Mouse (Mus musculus): ENCODE measurements around the gene Itga7. TPM values are rescaled to one million over a fixed set of nuclear protein-coding genes. Genes with fewer than 3 reads are reported as not detected.

The Itga7 gene
- polyA plus RNA-seq, 1 experiment from 2014 or later, result 3.3 TPM

DNA sequence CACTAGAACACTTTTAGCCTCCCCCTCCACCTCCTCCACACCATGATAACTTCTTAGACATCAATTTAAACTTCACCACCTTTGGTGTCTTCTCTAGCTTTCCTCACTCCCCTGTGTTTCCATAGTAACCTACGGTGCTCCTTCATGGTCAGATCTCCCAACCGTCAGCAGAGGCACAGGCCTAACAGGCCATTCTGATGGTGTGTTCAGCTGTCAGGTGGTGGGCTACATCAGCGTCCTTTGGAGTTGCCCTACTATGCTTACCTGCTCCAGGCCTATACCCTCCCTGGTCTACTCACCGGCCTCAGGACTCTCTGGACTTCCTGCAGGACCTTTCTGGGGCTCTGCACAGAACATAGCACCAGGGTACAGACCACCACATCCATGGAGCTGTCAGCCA, 26.5 kb downstream of the Itga7 start:
- 83% methylated on average over 4 of the region's 4 CpGs for WGBS
- H3K27ac ChIP-seq (ENCODE audit: low read depth, low read length), result no peak overlapping the region
- no peak for ATAC-seq (ENCODE audit: low read depth)
- no peak overlapping the region for H3K4me3 ChIP-seq (ENCODE audit: low read depth, low read length)
- no peak overlapping the region for H3K4me2 ChIP-seq (ENCODE audit: low read depth, low read length)
- no peaks in the 10 kb centered on the region for H3K4me1 ChIP-seq (ENCODE audit: control insufficient read depth, insufficient read depth, low read length)
- no peaks in the 10 kb centered on the region for H3K36me3 ChIP-seq (ENCODE audit: control insufficient read depth, insufficient read depth, low read length)
- H3K9me3 ChIP-seq (ENCODE audit: control insufficient read depth, low read length), result no peaks in the 10 kb centered on the region
- H3K9ac ChIP-seq (replicated peaks; ENCODE audit: low read depth, low read length), result no peak overlapping the region
- no peaks in the 10 kb centered on the region for H3K27me3 ChIP-seq (ENCODE audit: control insufficient read depth, insufficient read depth, low read length)

GRCm38 (mm10) chr10:128960590-128961584, 27.3 kb downstream of the Itga7 start, which contains the start of gene Mettl7b:
Mettl7b (minus strand) TSS chr10:128960988.
- no peak within 1 kb of the TSS for H3K4me2 ChIP-seq (ENCODE audit: low read depth, low read length)
- ATAC-seq (ENCODE audit: low read depth), result no peak
- H3K4me3 ChIP-seq (ENCODE audit: low read depth, low read length), result no peak within 1 kb of the TSS
- H3K27me3 ChIP-seq (ENCODE audit: control insufficient read depth, insufficient read depth, low read length), result no peaks in the 10 kb centered on the region
- H3K9ac ChIP-seq (replicated peaks; ENCODE audit: low read depth, low read length), result no peak within 1 kb of the TSS
- H3K27ac ChIP-seq (ENCODE audit: low read depth, low read length), result no peak within 1 kb of the TSS
- 86% methylated on average over 12 of the region's 12 CpGs for WGBS
- H3K9me3 ChIP-seq (ENCODE audit: control insufficient read depth, low read length), result no peaks in the 10 kb centered on the region
- H3K4me1 ChIP-seq (ENCODE audit: control insufficient read depth, insufficient read depth, low read length), result no peaks in the 10 kb centered on the region
- no peaks in the 10 kb centered on the region for H3K36me3 ChIP-seq (ENCODE audit: control insufficient read depth, insufficient read depth, low read length)

GRCm38 (mm10) chr10:128964961-128965360, 31.3 kb downstream of the Itga7 start:
- Histone ChIP-seq H3K9me3 (ENCODE audit: control insufficient read depth, low read length) (no peaks in the 10 kb centered on the region), H3K27ac (ENCODE audit: low read depth, low read length) (no peak overlapping the region), H3K4me2 (ENCODE audit: low read depth, low read length) (no peak overlapping the region), H3K36me3 (ENCODE audit: control insufficient read depth, insufficient read depth, low read length) (no peaks in the 10 kb centered on the region), H3K4me3 (ENCODE audit: low read depth, low read length) (no peak overlapping the region), H3K9ac (replicated peaks; ENCODE audit: low read depth, low read length) (no peak overlapping the region), H3K4me1 (ENCODE audit: control insufficient read depth, insufficient read depth, low read length) (no peaks in the 10 kb centered on the region), H3K27me3 (ENCODE audit: control insufficient read depth, insufficient read depth, low read length) (no peaks in the 10 kb centered on the region)
- WGBS, result 79% methylated on average over 2 of the region's 2 CpGs
- ATAC-seq (ENCODE audit: low read depth), result no peak

DNA sequence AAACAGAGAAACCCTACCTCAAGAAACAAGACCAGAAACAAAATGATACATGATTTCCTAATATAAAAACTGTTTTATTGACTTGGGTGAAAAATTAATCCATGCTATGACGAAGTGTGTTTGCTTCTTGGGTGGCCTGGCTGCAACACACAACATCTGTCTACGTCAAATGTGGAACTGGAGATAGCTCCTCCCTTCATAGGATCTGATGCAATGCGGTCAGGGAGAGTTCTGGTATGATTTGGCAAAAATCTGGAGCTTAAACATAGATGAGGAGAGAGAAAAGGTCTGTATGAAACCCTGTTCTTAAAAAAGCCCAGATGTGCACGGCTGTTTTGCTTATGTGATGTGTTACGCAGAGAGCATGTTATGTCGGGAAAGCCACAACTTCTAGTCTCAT, 32.3 kb downstream of the Itga7 start:
- 92% methylated on average over 6 of the region's 6 CpGs for WGBS

GRCm38 (mm10) chr10:128968341-128968749, 34.7 kb downstream of the Itga7 start:
- no peaks in the 10 kb centered on the region for H3K9me3 ChIP-seq (ENCODE audit: control insufficient read depth, low read length)
- no peak overlapping the region for H3K4me2 ChIP-seq (ENCODE audit: low read depth, low read length)
- no peaks in the 10 kb centered on the region for H3K27me3 ChIP-seq (ENCODE audit: control insufficient read depth, insufficient read depth, low read length)
- WGBS, result 62% methylated on average over 1 of the region's 1 CpGs
- no peak overlapping the region for H3K27ac ChIP-seq (ENCODE audit: low read depth, low read length)
- H3K4me1 ChIP-seq (ENCODE audit: control insufficient read depth, insufficient read depth, low read length), result no peaks in the 10 kb centered on the region
- no peak for ATAC-seq (ENCODE audit: low read depth)
- no peak overlapping the region for H3K4me3 ChIP-seq (ENCODE audit: low read depth, low read length)
- H3K36me3 ChIP-seq (ENCODE audit: control insufficient read depth, insufficient read depth, low read length), result no peaks in the 10 kb centered on the region
- no peak overlapping the region for H3K9ac ChIP-seq (replicated peaks; ENCODE audit: low read depth, low read length)

More for the DNA sequence above, 32.3 kb downstream of the Itga7 start:
- no peak overlapping the region for H3K4me2 ChIP-seq (ENCODE audit: low read depth, low read length)
- ATAC-seq (ENCODE audit: low read depth), result no peak
- no peak overlapping the region for H3K4me3 ChIP-seq (ENCODE audit: low read depth, low read length)
- no peaks in the 10 kb centered on the region for H3K9me3 ChIP-seq (ENCODE audit: control insufficient read depth, low read length)
- H3K4me1 ChIP-seq (ENCODE audit: control insufficient read depth, insufficient read depth, low read length), result no peaks in the 10 kb centered on the region
- no peak overlapping the region for H3K27ac ChIP-seq (ENCODE audit: low read depth, low read length)
- no peaks in the 10 kb centered on the region for H3K36me3 ChIP-seq (ENCODE audit: control insufficient read depth, insufficient read depth, low read length)
- H3K9ac ChIP-seq (replicated peaks; ENCODE audit: low read depth, low read length), result no peak overlapping the region
- H3K27me3 ChIP-seq (ENCODE audit: control insufficient read depth, insufficient read depth, low read length), result no peaks in the 10 kb centered on the region

GRCm38 (mm10) chr10:128970740-128971250, 37.2 kb downstream of the Itga7 start:
- Histone ChIP-seq H3K4me2 (ENCODE audit: low read depth, low read length) (no peak overlapping the region), H3K27ac (ENCODE audit: low read depth, low read length) (no peak overlapping the region), H3K4me1 (ENCODE audit: control insufficient read depth, insufficient read depth, low read length) (no peaks in the 10 kb centered on the region), H3K4me3 (ENCODE audit: low read depth, low read length) (no peak overlapping the region), H3K9me3 (ENCODE audit: control insufficient read depth, low read length) (no peaks in the 10 kb centered on the region), H3K9ac (replicated peaks; ENCODE audit: low read depth, low read length) (no peak overlapping the region), H3K36me3 (ENCODE audit: control insufficient read depth, insufficient read depth, low read length) (no peaks in the 10 kb centered on the region), H3K27me3 (ENCODE audit: control insufficient read depth, insufficient read depth, low read length) (no peaks in the 10 kb centered on the region)
- no peak for ATAC-seq (ENCODE audit: low read depth)
- 50% methylated on average over 1 of the region's 1 CpGs for WGBS

- H3K4me1 ChIP-seq (ENCODE audit: control insufficient read depth, insufficient read depth, low read length), result no peaks in the 10 kb centered on the region
- no peak overlapping the region for H3K4me2 ChIP-seq (ENCODE audit: low read depth, low read length)
- no peaks in the 10 kb centered on the region for H3K27me3 ChIP-seq (ENCODE audit: control insufficient read depth, insufficient read depth, low read length)
- H3K9ac ChIP-seq (replicated peaks; ENCODE audit: low read depth, low read length), result no peak overlapping the region
- no peak overlapping the region for H3K27ac ChIP-seq (ENCODE audit: low read depth, low read length)
- H3K9me3 ChIP-seq (ENCODE audit: control insufficient read depth, low read length), result no peaks in the 10 kb centered on the region
- ATAC-seq (ENCODE audit: low read depth), result no peak
- 80% methylated on average over 4 of the region's 4 CpGs for WGBS
- H3K36me3 ChIP-seq (ENCODE audit: control insufficient read depth, insufficient read depth, low read length), result no peaks in the 10 kb centered on the region
- H3K4me3 ChIP-seq (ENCODE audit: low read depth, low read length), result no peak overlapping the region
These were observed 39.2 kb downstream of the Itga7 start for GRCm38 (mm10) chr10:128972841-128973240.

DNA sequence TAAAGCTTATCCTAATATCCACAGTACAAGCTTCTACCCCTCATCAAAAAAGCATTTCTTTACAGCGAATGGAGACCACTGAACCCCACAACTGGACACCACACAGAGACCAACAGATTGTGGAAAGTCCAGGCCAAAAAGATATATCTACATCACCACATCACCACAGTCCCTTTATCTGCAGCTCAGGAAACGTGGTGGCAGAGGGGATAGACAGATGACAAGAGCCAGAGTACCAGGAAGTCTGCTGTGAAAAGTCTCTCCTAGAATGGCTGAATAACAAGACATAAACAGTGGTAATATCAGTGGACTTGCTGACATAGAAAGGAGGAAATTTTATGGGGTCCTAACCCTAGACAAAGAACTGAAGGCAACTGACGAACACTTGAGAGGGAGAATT, 42.8 kb downstream of the Itga7 start:
- Histone ChIP-seq H3K27me3 (ENCODE audit: control insufficient read depth, insufficient read depth, low read length) (no peaks in the 10 kb centered on the region), H3K4me1 (ENCODE audit: control insufficient read depth, insufficient read depth, low read length) (no peaks in the 10 kb centered on the region), H3K4me3 (ENCODE audit: low read depth, low read length) (no peak overlapping the region), H3K27ac (ENCODE audit: low read depth, low read length) (no peak overlapping the region), H3K36me3 (ENCODE audit: control insufficient read depth, insufficient read depth, low read length) (no peaks in the 10 kb centered on the region), H3K9me3 (ENCODE audit: control insufficient read depth, low read length) (no peaks in the 10 kb centered on the region), H3K9ac (replicated peaks; ENCODE audit: low read depth, low read length) (no peak overlapping the region), H3K4me2 (ENCODE audit: low read depth, low read length) (no peak overlapping the region)
- no peak for ATAC-seq (ENCODE audit: low read depth)
- 58% methylated on average over 3 of the region's 3 CpGs for WGBS

DNA sequence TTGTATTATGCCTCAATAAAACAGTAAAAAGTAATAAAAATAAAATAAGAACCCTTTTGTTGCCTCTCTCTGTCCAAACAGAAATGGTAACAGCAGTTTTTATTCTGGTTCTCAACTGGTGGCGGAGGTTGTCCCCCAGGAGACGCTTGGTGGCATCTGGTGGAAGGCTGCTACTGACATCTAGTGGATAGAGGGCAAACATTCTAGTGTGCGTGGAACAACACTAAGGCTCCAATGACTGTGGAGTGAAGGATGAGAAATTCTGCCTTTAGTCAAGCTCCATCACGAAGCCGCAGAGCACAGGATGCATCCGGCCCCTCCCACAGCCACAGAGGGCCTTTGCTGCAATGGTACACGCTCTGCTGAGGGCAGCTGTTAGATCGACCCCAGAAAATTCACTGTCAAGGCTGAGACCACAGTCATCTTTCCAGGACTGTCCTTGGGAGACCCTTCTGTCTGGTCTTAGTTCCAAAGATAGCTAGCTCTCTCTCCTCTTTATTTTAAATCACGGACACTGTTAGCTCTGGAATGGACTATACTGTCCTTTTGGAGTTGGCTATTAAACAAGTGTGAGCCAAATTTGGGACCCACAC, 44.0 kb downstream of the Itga7 start:
- no peaks in the 10 kb centered on the region for H3K9me3 ChIP-seq (ENCODE audit: control insufficient read depth, low read length)
- H3K9ac ChIP-seq (replicated peaks; ENCODE audit: low read depth, low read length), result 0 out of 2 replicates have a peak overlapping the region, but pooled peaks have one; percentile 11
- WGBS, result 20% methylated on average over 9 of the region's 9 CpGs

More for the DNA sequence above, 44.0 kb downstream of the Itga7 start:
- Histone ChIP-seq H3K4me2 (ENCODE audit: low read depth, low read length) (no peak overlapping the region), H3K36me3 (ENCODE audit: control insufficient read depth, insufficient read depth, low read length) (no peaks in the 10 kb centered on the region), H3K4me1 (ENCODE audit: control insufficient read depth, insufficient read depth, low read length) (no peaks in the 10 kb centered on the region), H3K27me3 (ENCODE audit: control insufficient read depth, insufficient read depth, low read length) (no peaks in the 10 kb centered on the region), H3K4me3 (ENCODE audit: low read depth, low read length) (no peak overlapping the region), H3K27ac (ENCODE audit: low read depth, low read length) (no peak overlapping the region)
- ATAC-seq (ENCODE audit: low read depth), result peak; percentile 88

All from neural tube, embryonic 14.5 days (tissue).